Mouse (Mus musculus) midbrain, embryonic 11.5 days (tissue): ENCODE measurements at regions not wholly inside any gene's neighbourhood (a gene's known extent, or its start where the extent isn't known, plus 50 kb on each side); places are given as distances from the start of the nearest gene placed in this dataset.

Source experiments
- ATAC-seq: fragments of 200-750 bp; cut with Nextera tagmentation; 2 replicates; pipeline ENCODE4 v1.8.0; 2017; ENCODE audit warnings: moderate TSS enrichment, moderate library complexity; ENCODE audit not compliant: low FRiP score
- DNase-seq: peaks from one replicate; pipeline ENCODE4 v3.0.0; 2015; ENCODE audit warnings: low spot score; ENCODE audit errors: missing footprints
- H3K27ac ChIP-seq: fragments of 300-500 bp; sonication (generic); 2 replicates; pipeline ENCODE4 v1.5.1; 2014; ENCODE audit warnings: low read depth, low read length
- H3K27me3 ChIP-seq: fragments of 300-500 bp; sonication (generic); 2 replicates; pipeline ENCODE4 v1.6.1; 2014; ENCODE audit warnings: mild to moderate bottlenecking, low read length, moderate library complexity, mixed read lengths; ENCODE audit not compliant: control insufficient read depth, insufficient read depth
- H3K36me3 ChIP-seq: fragments of 300-500 bp; sonication (generic); 2 replicates; pipeline ENCODE4 v1.6.1; 2014; ENCODE audit warnings: mild to moderate bottlenecking, low read length, moderate library complexity, mixed read lengths; ENCODE audit not compliant: control insufficient read depth, insufficient read depth
- H3K4me1 ChIP-seq: fragments of 300-500 bp; sonication (generic); 2 replicates; pipeline ENCODE4 v1.6.1; 2014; ENCODE audit warnings: low read length; ENCODE audit not compliant: control insufficient read depth, insufficient read depth
- H3K4me2 ChIP-seq: fragments of 300-500 bp; sonication (generic); 2 replicates; pipeline ENCODE4 v1.6.1; 2014; ENCODE audit warnings: mild to moderate bottlenecking, moderate library complexity
- H3K4me3 ChIP-seq: fragments of 300-500 bp; sonication (generic); 2 replicates; pipeline ENCODE4 v1.5.1; 2014; ENCODE audit warnings: low read depth, low read length
- H3K9ac ChIP-seq: fragments of 300-500 bp; sonication (generic); 2 replicates; pipeline ENCODE4 v1.6.1; 2014; ENCODE audit warnings: low read length
- H3K9me3 ChIP-seq: fragments of 300-500 bp; sonication (generic); 2 replicates; pipeline ENCODE4 v1.6.1; 2016; ENCODE audit warnings: low read length; ENCODE audit not compliant: control insufficient read depth
- WGBS: fragments of 180-500 bp; shearing (Covaris S2); extraction: QIAGEN DNeasy Blood & Tissue Kit; methylation state at CpG from one replicate; pipeline ENCODE4 v1.1.7; 2014; 5-methylcytosine and 5-hydroxymethylcytosine counted together

- Histone ChIP-seq H3K9me3 (no peaks in the 10 kb centered on the region), H3K4me1 (no peaks in the 10 kb centered on the region), H3K4me2 (no peak overlapping the region), H3K9ac (no peak overlapping the region), H3K27ac (no peak overlapping the region), H3K4me3 (no peak overlapping the region), H3K27me3 (no peaks in the 10 kb centered on the region), H3K36me3 (no peaks in the 10 kb centered on the region)
- DNase-seq (peak; percentile 73), ATAC-seq (no peak)
- WGBS, result 85% methylated on average over 10 of the region's 10 CpGs
These were observed 63.9 kb upstream of the Sv2b start for GRCm38 (mm10) chr7:75372892-75373444.

- H3K36me3 ChIP-seq, result no peaks in the 10 kb centered on the region
- WGBS, result 85% methylated on average over 6 of the region's 6 CpGs
- H3K9ac ChIP-seq, result no peak overlapping the region
- no peak overlapping the region for H3K4me2 ChIP-seq
- H3K27me3 ChIP-seq, result no peaks in the 10 kb centered on the region
- no peaks in the 10 kb centered on the region for H3K9me3 ChIP-seq
- no peak overlapping the region for H3K4me3 ChIP-seq
- H3K27ac ChIP-seq, result no peak overlapping the region
- ATAC-seq (no peak), DNase-seq (peak; percentile 53)
- no peaks in the 10 kb centered on the region for H3K4me1 ChIP-seq
These were observed 65.4 kb upstream of the Sv2b start for GRCm38 (mm10) chr7:75374506-75374905.

GRCm38 (mm10) chr7:75379595-75379994 is 70.5 kb upstream of the Sv2b start:
- 83% methylated on average over 3 of the region's 3 CpGs for WGBS
- Histone ChIP-seq H3K9me3 (no peaks in the 10 kb centered on the region), H3K27ac (no peak overlapping the region), H3K9ac (no peak overlapping the region), H3K4me2 (no peak overlapping the region), H3K4me1 (0 out of 2 replicates have a peak, but pooled peaks cover 2% of the 10 kb centered on the region), H3K27me3 (no peaks in the 10 kb centered on the region), H3K36me3 (no peaks in the 10 kb centered on the region), H3K4me3 (no peak overlapping the region)
- DNase-seq, result peak; percentile 6
- no peak for ATAC-seq

- Histone ChIP-seq H3K27me3 (no peaks in the 10 kb centered on the region), H3K9ac (no peak overlapping the region), H3K4me2 (no peak overlapping the region), H3K36me3 (no peaks in the 10 kb centered on the region), H3K9me3 (no peaks in the 10 kb centered on the region), H3K4me3 (no peak overlapping the region), H3K4me1 (0 out of 2 replicates have a peak, but pooled peaks cover 2% of the 10 kb centered on the region), H3K27ac (no peak overlapping the region)
- 19% methylated on average over 8 of the region's 8 CpGs for WGBS
- ATAC-seq (peak; percentile 82), DNase-seq (peak; percentile 89)
These were observed 70.8 kb upstream of the Akap13 start for GRCm38 (mm10) chr7:75384506-75384911.

- H3K27me3 ChIP-seq, result no peaks in the 10 kb centered on the region
- H3K4me3 ChIP-seq, result no peak overlapping the region
- H3K27ac ChIP-seq, result no peak overlapping the region
- H3K36me3 ChIP-seq, result no peaks in the 10 kb centered on the region
- no peaks in the 10 kb centered on the region for H3K9me3 ChIP-seq
- no peak overlapping the region for H3K9ac ChIP-seq
- 88% methylated on average over 1 of the region's 1 CpGs for WGBS
- 0 out of 2 replicates have a peak, but pooled peaks cover 2% of the 10 kb centered on the region for H3K4me1 ChIP-seq
- DNase-seq, result peak; percentile 65
- no peak overlapping the region for H3K4me2 ChIP-seq
- no peak for ATAC-seq
These were observed 68.3 kb upstream of the Akap13 start for GRCm38 (mm10) chr7:75387033-75387432.

GRCm38 (mm10) chr7:75387821-75388431 is 67.4 kb upstream of the Akap13 start:
- ATAC-seq (no peak), DNase-seq (peak; percentile 56)
- Histone ChIP-seq H3K4me2 (no peak overlapping the region), H3K36me3 (no peaks in the 10 kb centered on the region), H3K9me3 (no peaks in the 10 kb centered on the region), H3K9ac (no peak overlapping the region), H3K4me1 (0 out of 2 replicates have a peak, but pooled peaks cover 2% of the 10 kb centered on the region), H3K4me3 (no peak overlapping the region), H3K27ac (no peak overlapping the region), H3K27me3 (no peaks in the 10 kb centered on the region)
- WGBS, result 87% methylated on average over 6 of the region's 6 CpGs

GRCm38 (mm10) chr7:75390162-75390561 is 65.2 kb upstream of the Akap13 start:
- H3K4me1 ChIP-seq, result no peaks in the 10 kb centered on the region
- no peaks in the 10 kb centered on the region for H3K9me3 ChIP-seq
- H3K9ac ChIP-seq, result no peak overlapping the region
- no peak overlapping the region for H3K4me3 ChIP-seq
- H3K27me3 ChIP-seq, result no peaks in the 10 kb centered on the region
- no peaks in the 10 kb centered on the region for H3K36me3 ChIP-seq
- WGBS, result 90% methylated on average over 3 of the region's 3 CpGs
- ATAC-seq, result no peak
- no peak overlapping the region for H3K4me2 ChIP-seq
- H3K27ac ChIP-seq, result no peak overlapping the region
- peak; percentile 51 for DNase-seq

- Histone ChIP-seq H3K9me3 (no peaks in the 10 kb centered on the region), H3K4me3 (no peak overlapping the region), H3K9ac (no peak overlapping the region), H3K27me3 (no peaks in the 10 kb centered on the region), H3K4me1 (no peaks in the 10 kb centered on the region), H3K27ac (no peak overlapping the region), H3K4me2 (no peak overlapping the region), H3K36me3 (no peaks in the 10 kb centered on the region)
- 94% methylated on average over 3 of the region's 3 CpGs for WGBS
- DNase-seq, result no peak
- no peak for ATAC-seq
These were observed 62.6 kb upstream of the Akap13 start for GRCm38 (mm10) chr7:75392783-75393182.

- Histone ChIP-seq H3K27ac (no peak overlapping the region), H3K36me3 (no peaks in the 10 kb centered on the region), H3K9ac (no peak overlapping the region), H3K27me3 (no peaks in the 10 kb centered on the region), H3K4me1 (no peaks in the 10 kb centered on the region), H3K4me3 (no peak overlapping the region), H3K4me2 (no peak overlapping the region), H3K9me3 (no peaks in the 10 kb centered on the region)
- ATAC-seq (no peak), DNase-seq (no peak)
- 88% methylated on average over 2 of the region's 2 CpGs for WGBS
These were observed 61.9 kb upstream of the Akap13 start for GRCm38 (mm10) chr7:75393466-75393865.
